Mouse (Mus musculus) heart, postnatal 0 days (tissue): Measurements from ENCODE around the gene Prph2. TPM values are rescaled to one million over a fixed set of nuclear protein-coding genes. Genes with fewer than 3 reads are reported as not detected.

ENCODE experiments used
- ATAC-seq: fragments of 200-750 bp; cut with Nextera tagmentation; 2 replicates; pipeline ENCODE4 v1.8.0; 2017; ENCODE audit warnings: low read depth, moderate number of reproducible peaks, moderate library complexity; ENCODE audit not compliant: insufficient read depth
- DNase-seq: peaks from one replicate; pipeline ENCODE4 v3.0.0-alpha.2; 2016; ENCODE audit warnings: low spot score
- H3K27ac ChIP-seq: fragments of 300-500 bp; sonication (generic); 2 replicates; pipeline ENCODE4 v1.5.1; 2014; ENCODE audit warnings: low read depth, mild to moderate bottlenecking
- H3K27me3 ChIP-seq: fragments of 300-500 bp; sonication (generic); 2 replicates; pipeline ENCODE4 v1.6.1; 2014; ENCODE audit warnings: low read length, mixed read lengths; ENCODE audit not compliant: control insufficient read depth, insufficient read depth
- H3K36me3 ChIP-seq: fragments of 300-500 bp; sonication (generic); replicated peaks from 2 replicates; pipeline ENCODE4 v1.6.1; 2014; ENCODE audit warnings: low read length, mixed read lengths; ENCODE audit not compliant: control insufficient read depth, insufficient read depth
- H3K4me1 ChIP-seq: fragments of 300-500 bp; sonication (generic); 2 replicates; pipeline ENCODE4 v1.6.1; 2014; ENCODE audit warnings: antibody characterized with exemption; ENCODE audit not compliant: control insufficient read depth, insufficient read depth
- H3K4me2 ChIP-seq: fragments of 300-500 bp; sonication (generic); 2 replicates; pipeline ENCODE4 v1.6.1; 2014; ENCODE audit warnings: low read depth, mild to moderate bottlenecking, low read length, moderate library complexity
- H3K4me3 ChIP-seq: fragments of 300-500 bp; sonication (generic); 2 replicates; pipeline ENCODE4 v1.5.1; 2014; ENCODE audit warnings: low read depth, low read length
- H3K9ac ChIP-seq: fragments of 300-500 bp; sonication (generic); replicated peaks from 2 replicates; pipeline ENCODE4 v1.6.1; 2014; ENCODE audit warnings: low read depth, low read length, mixed read lengths
- H3K9me3 ChIP-seq: fragments of 300-500 bp; sonication (generic); replicated peaks from 2 replicates; pipeline ENCODE4 v1.6.1; 2016; ENCODE audit warnings: low read length; ENCODE audit not compliant: control insufficient read depth
- CTCF ChIP-seq: IDR thresholded peaks from 2 replicates; pipeline ENCODE4 v1.5.1; 2016; ENCODE audit warnings: antibody characterized with exemption, control low read depth, low read depth
- EP300 ChIP-seq: IDR thresholded peaks from 2 replicates; pipeline ENCODE4 v1.6.1; 2016; ENCODE audit warnings: antibody characterized with exemption, low read depth
- WGBS: fragments of 180-500 bp; shearing (Covaris S2); extraction: QIAGEN DNeasy Blood & Tissue Kit; methylation state at CpG from one replicate; pipeline ENCODE4 v1.1.7; 2014; 5-methylcytosine and 5-hydroxymethylcytosine counted together
- polyA plus RNA-seq: library from polyadenylated mRNA; unstranded; fragments of >200 nt; fragmentation: Nextera tagmentation; extraction: Ambion mirVana; gene quantifications from 2 replicates; pipeline ENCODE4 v1.2.1, GENCODE M21; 2015
- total RNA-seq: library from RNA; depleted of rRNA; stranded (reverse); fragments of >200 nt; gene quantifications from 2 replicates; pipeline ENCODE4 v1.2.3, GENCODE M21; 2014; ENCODE audit warnings: low replicate concordance

Gene Prph2
- total and polyA plus RNA-seq, 2 experiments from 2014 or later: not detected

DNA sequence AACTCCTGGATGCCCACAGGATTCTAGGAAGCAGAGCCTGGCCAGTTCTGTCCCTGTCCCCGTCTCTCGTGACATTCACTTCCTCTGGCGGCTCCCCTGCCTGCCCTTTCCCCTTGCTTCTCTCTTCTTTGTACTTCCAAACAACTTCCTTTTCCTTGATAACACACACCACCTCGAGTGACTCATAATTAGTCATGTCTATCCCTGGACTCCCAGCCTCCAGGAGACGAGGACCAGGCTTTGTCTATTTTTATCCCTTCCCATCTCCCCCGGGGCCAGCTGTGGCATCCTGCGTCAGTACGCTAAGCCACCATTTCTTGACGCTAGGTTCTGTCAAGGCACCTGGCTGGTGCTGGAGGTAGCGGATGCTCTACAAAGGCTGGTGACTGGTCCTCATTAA, 36.1 kb upstream of the Prph2 start:
- H3K4me1 ChIP-seq: peaks cover 12% of the 10 kb centered on the region; the same call in 1 of the 2 replicates
- 5% methylated on average over 10 of the region's 10 CpGs for WGBS
- H3K9me3 ChIP-seq: no peaks in the 10 kb centered on the region
- H3K36me3 ChIP-seq: no peaks in the 10 kb centered on the region
- H3K27me3 ChIP-seq: no peaks in the 10 kb centered on the region
- peak overlapping the region; percentile 32 for H3K4me2 ChIP-seq
- peak overlapping the region; percentile 61 for H3K27ac ChIP-seq
- DNase-seq (peak; percentile 89), ATAC-seq (peak; percentile 85)
- no peak overlapping the region for H3K9ac ChIP-seq
- no peak overlapping the region for H3K4me3 ChIP-seq
- TF ChIP-seq CTCF (no peak), EP300 (peak; percentile 44; the same call in 1 of the 2 replicates)

DNA sequence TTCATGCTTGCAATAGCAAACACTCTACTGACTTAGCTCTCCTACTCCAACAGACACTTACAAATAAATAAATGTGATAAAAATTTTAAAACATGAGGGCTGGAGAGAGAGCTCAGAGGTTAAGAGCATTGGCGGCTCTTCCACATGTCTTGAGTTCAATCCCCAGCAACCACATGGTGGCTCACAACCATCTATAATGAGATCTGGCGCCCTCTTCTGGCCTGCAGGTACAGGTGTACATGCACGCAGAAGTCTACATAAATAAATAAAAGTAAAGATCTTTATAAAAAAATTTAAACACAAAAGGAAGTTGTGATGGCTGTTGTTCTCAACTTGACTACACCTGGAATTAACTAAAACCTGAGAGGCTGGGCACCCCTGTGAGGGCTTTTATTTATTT, 34.6 kb upstream of the Prph2 start:
- no peak for ATAC-seq
- Histone ChIP-seq H3K27ac (no peak overlapping the region), H3K36me3 (no peaks in the 10 kb centered on the region), H3K9me3 (no peaks in the 10 kb centered on the region), H3K27me3 (no peaks in the 10 kb centered on the region), H3K4me3 (no peak overlapping the region), H3K4me1 (peaks cover 12% of the 10 kb centered on the region; the same call in 1 of the 2 replicates), H3K9ac (no peak overlapping the region), H3K4me2 (no peak overlapping the region)
- no peak for TF ChIP-seq EP300
- no peak for TF ChIP-seq CTCF
- no peak for DNase-seq
- WGBS: 76% methylated on average over 3 of the region's 3 CpGs

DNA sequence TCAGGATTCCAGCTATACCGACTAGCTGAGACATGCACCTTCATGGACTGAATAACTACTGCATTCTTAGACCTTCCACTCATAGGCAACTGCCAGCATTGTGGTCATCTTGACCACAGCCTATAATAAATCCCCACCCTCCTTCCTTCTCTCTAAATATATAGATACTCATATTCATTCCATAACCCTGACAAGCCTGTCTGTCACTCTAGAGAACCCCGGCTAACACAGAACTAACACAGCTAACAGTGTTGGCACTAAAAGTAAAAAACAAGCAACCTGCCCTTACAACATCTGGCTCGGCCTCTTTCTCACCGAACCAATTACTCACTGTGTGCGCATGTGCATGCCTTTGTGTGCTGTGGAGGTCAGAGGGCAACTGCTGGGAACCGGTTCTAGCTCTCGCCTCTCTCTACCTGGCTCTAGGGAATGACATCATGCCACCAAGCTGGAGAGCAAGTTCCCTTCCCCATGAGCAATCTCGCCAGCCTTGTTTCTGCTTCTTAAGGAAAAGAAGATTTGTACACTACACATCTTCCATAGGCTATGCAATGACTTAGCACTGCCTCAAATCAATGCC, 33.8 kb upstream of the Prph2 start:
- Histone ChIP-seq H3K27me3 (no peaks in the 10 kb centered on the region), H3K4me2 (no peak overlapping the region), H3K4me3 (no peak overlapping the region), H3K27ac (no peak overlapping the region), H3K36me3 (no peaks in the 10 kb centered on the region), H3K9me3 (no peaks in the 10 kb centered on the region), H3K4me1 (peaks cover 12% of the 10 kb centered on the region; the same call in 1 of the 2 replicates), H3K9ac (no peak overlapping the region)
- 68% methylated on average over 8 of the region's 8 CpGs for WGBS
- DNase-seq (no peak), ATAC-seq (no peak)
- TF ChIP-seq EP300 (no peak), CTCF (no peak)

DNA sequence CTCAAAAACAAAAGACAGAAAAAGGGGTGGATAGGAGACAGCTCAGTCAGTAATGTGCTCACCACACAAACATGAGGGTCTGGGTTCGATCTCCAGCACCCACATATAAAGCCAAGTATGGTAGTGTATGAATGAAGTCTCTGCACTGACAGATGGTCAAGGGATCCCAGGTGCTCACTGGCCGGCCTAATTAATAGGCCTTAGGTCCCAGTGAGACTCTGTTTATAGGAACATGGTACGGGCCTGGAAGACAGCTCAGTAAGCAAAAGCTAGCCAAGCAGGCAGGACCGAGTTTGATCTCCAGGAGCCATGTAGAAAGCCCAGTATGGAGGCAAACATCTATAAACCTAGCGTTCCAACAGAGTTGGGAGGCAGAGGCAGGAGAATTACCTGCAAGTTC, 33.2 kb upstream of the Prph2 start:
- Histone ChIP-seq H3K4me3 (no peak overlapping the region), H3K9ac (no peak overlapping the region), H3K9me3 (no peaks in the 10 kb centered on the region), H3K27ac (no peak overlapping the region), H3K4me1 (peaks cover 12% of the 10 kb centered on the region; the same call in 1 of the 2 replicates), H3K36me3 (no peaks in the 10 kb centered on the region), H3K4me2 (no peak overlapping the region), H3K27me3 (no peaks in the 10 kb centered on the region)
- ATAC-seq: no peak
- no peak for DNase-seq
- no peak for TF ChIP-seq CTCF
- no peak for TF ChIP-seq EP300
- WGBS: 84% methylated on average over 5 of the region's 5 CpGs

DNA sequence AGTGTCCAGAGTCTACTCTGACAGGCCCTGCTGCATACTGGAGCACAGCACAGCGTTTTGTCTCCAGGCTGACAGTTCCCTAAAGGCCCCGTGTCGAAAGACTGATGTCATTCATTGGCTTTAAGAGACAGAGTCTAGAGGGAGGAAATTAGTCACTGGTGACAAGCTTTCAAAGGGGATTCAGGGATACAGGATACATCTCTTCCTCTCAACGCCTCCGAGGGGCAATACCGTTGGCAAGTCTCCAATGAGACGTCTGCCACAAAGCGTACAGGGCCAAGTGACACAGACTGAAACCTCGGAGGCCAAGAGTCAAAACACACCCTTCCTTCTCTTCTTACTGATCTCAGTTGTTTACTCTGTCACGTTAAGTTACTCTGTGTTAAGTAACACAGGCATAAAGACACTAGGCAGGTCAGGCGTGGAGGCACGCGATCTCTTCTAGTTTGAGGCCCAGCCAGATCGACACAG, 30.4 kb upstream of the Prph2 start:
- TF ChIP-seq CTCF: no peak
- TF ChIP-seq EP300: peak; percentile 70; the same call in 1 of the 2 replicates
- peak; percentile 84 for ATAC-seq
- Histone ChIP-seq H3K36me3 (no peaks in the 10 kb centered on the region), H3K9ac (no peak overlapping the region), H3K4me3 (no peak overlapping the region), H3K4me2 (no peak overlapping the region), H3K27me3 (no peaks in the 10 kb centered on the region), H3K9me3 (no peaks in the 10 kb centered on the region), H3K4me1 (no peaks in the 10 kb centered on the region), H3K27ac (peak overlapping the region; percentile 77)
- DNase-seq: peak; percentile 81
- WGBS: 25% methylated on average over 14 of the region's 14 CpGs

DNA sequence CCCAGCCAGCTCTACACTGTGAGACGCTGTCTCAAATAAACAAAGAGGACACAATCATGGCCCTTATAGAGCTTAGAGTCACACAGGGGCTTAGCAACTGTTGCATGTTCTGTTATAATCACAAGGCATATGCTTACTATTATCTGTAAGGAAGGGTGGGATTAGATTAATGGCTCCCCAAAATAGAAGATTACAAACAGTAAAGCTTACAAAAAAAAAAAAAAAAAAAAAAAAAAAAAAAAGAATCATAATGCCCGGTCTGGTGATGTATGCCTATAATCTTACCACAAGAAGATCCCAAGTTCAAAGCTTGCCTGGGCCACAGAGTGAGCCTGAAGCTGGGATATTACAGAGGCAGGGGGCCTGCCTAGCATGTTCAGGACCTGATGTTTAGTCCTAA, 29.9 kb upstream of the Prph2 start:
- TF ChIP-seq CTCF (no peak), EP300 (no peak)
- Histone ChIP-seq H3K4me3 (no peak overlapping the region), H3K4me1 (no peaks in the 10 kb centered on the region), H3K36me3 (no peaks in the 10 kb centered on the region), H3K27me3 (no peaks in the 10 kb centered on the region), H3K27ac (peak overlapping the region; percentile 77), H3K9ac (no peak overlapping the region), H3K4me2 (no peak overlapping the region), H3K9me3 (no peaks in the 10 kb centered on the region)
- ATAC-seq (no peak), DNase-seq (no peak)
- 55% methylated on average over 2 of the region's 2 CpGs for WGBS
